Mouse (Mus musculus) embryonic facial prominence, embryonic 10.5 days (tissue): ENCODE data around the gene Rps15a. TPM values are rescaled to one million over a fixed set of nuclear protein-coding genes. Genes with fewer than 3 reads are reported as not detected.

Experiments
- polyA plus RNA-seq: library from polyadenylated mRNA; unstranded; fragments of >200 nt; fragmentation: Nextera tagmentation; extraction: Ambion mirVana; gene quantifications from 2 replicates; pipeline ENCODE4 v1.2.1, GENCODE M21; 2016

Rps15a gene
- polyA plus RNA-seq, 1 experiment from 2014 or later, result 678 TPM

Other genes with a start within 250 kb of the Rps15a start
- gene Arl6ip1, start 13.5 kb upstream of the Rps15a start, polyA plus RNA-seq, result 439 and 453 TPM in 2 replicates
- gene Smg1, start 127.5 kb upstream of the Rps15a start, polyA plus RNA-seq, result 19.3 and 21.8 TPM in 2 replicates